ENCODE assay signal across 20 mouse cellular contexts in the genomic region with DNA sequence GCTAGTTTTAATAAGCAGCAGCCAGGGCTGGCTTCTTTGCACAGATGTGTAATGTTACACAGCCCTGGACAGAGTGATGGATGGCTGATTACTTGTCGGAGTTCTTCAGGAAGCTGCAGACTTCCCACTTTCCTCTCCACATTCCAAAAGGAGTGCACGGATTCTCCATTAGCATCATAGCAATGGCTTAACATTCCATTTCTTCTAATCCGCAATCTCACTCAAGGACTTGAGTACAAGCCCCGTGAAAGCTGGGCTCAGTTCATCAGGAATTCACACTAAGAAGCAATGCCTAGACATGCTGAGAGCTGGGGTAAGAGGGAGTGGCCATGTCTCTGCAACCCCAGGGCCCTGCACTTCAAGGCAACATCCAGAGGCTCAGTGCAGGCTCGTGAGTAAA.
A peak's percentile ranks its signal among the peaks of the same experiment; 100 is the strongest.
DNase-seq lines count a peak whose midpoint lies in the region; ATAC-seq lines count a peak whose summit lies in the region.
"Had no signal": no experiment of that assay in that cellular context is flagged by ENCODE, and none has a peak within 500 bp of the region (broad histone marks: within the 10 kb centered on the region; RNA-seq: fewer than 3 reads in every experiment).

No protein-coding gene starts in this region.

- H3K4me2 ChIP-seq in kidney, embryonic 16.5 days (replicated peaks; ENCODE audit: low read depth, low read length) = no peak overlapping the region
- H3K4me2 ChIP-seq in embryonic facial prominence, embryonic 15.5 days (replicated peaks) = no peak overlapping the region
- H3K4me2 ChIP-seq: liver, embryonic 13.5 days; stomach, embryonic 15.5 days had no signal

- peaks cover 7% of the 10 kb centered on the region; the same call in 1 of the 2 replicates for H3K4me1 ChIP-seq in heart, embryonic 10.5 days
- H3K4me1 ChIP-seq in kidney, embryonic 16.5 days (ENCODE audit: insufficient read depth, low read length) = no peaks in the 10 kb centered on the region; the same call in 1 of the 2 replicates
- no peaks in the 10 kb centered on the region for H3K4me1 ChIP-seq in embryonic facial prominence, embryonic 15.5 days
- H3K4me1 ChIP-seq: liver, embryonic 13.5 days had no signal

- H3K4me3 ChIP-seq in heart, embryonic 10.5 days = 0 out of 2 replicates have a peak overlapping the region, but pooled peaks have one; percentile 0
- H3K4me3 ChIP-seq in kidney, embryonic 16.5 days (ENCODE audit: low read length) = no peak overlapping the region
- H3K4me3 ChIP-seq in embryonic facial prominence, embryonic 15.5 days (replicated peaks) = no peak overlapping the region
- H3K4me3 ChIP-seq: liver, embryonic 13.5 days; megakaryocyte, embryonic 14.5 days; stomach, embryonic 15.5 days had no signal

- no peak for DNase-seq in heart, embryonic 10.5 days (ENCODE audit: low spot score)
- DNase-seq in heart, adult 9 months (ENCODE audit: low spot score in 2 of 2) = no peak
- no peak for DNase-seq in kidney, postnatal 4 days
- DNase-seq in ZHBTc4 (ENCODE audit: low read depth, low spot score) = peak; percentile 65
- DNase-seq in gastrocnemius, postnatal 10 days = no peak
- no peak for DNase-seq in left cerebral cortex, adult 11 months (ENCODE audit: low spot score)
- DNase-seq: cerebellum, postnatal 25 days; heart, postnatal 10 days; kidney, postnatal 25 days; liver, embryonic 13.5 days; lung, postnatal 10 days; right cerebral cortex, adult 18-20 months; spleen, adult 18-20 months; thymus, postnatal 25 days had no signal

- WGBS in heart, embryonic 10.5 days = 8% methylated on average over 5 of the region's 5 CpGs
- WGBS in kidney, embryonic 16.5 days = 10% methylated on average over 5 of the region's 5 CpGs
- WGBS in embryonic facial prominence, embryonic 15.5 days = 12% methylated on average over 5 of the region's 5 CpGs

- H3K27ac ChIP-seq in heart, embryonic 10.5 days = no peak overlapping the region
- no peak overlapping the region for H3K27ac ChIP-seq in kidney, embryonic 16.5 days (ENCODE audit: low read length)
- no peak overlapping the region for H3K27ac ChIP-seq in embryonic facial prominence, embryonic 15.5 days (replicated peaks)
- H3K27ac ChIP-seq: liver, embryonic 13.5 days; stomach, embryonic 15.5 days had no signal

- H3K36me3 ChIP-seq in heart, embryonic 10.5 days = no peaks in the 10 kb centered on the region
- no peaks in the 10 kb centered on the region for H3K36me3 ChIP-seq in kidney, embryonic 16.5 days (ENCODE audit: insufficient read depth, low read length)
- no peaks in the 10 kb centered on the region for H3K36me3 ChIP-seq in embryonic facial prominence, embryonic 15.5 days
- H3K36me3 ChIP-seq: liver, embryonic 13.5 days; stomach, embryonic 15.5 days had no signal

- H3K27me3 ChIP-seq in heart, embryonic 10.5 days (ENCODE audit: insufficient read depth, poor library complexity, severe bottlenecking) = no peaks in the 10 kb centered on the region
- H3K27me3 ChIP-seq in kidney, embryonic 16.5 days (ENCODE audit: insufficient read depth, low read length) = no peaks in the 10 kb centered on the region
- H3K27me3 ChIP-seq in embryonic facial prominence, embryonic 15.5 days = no peaks in the 10 kb centered on the region
- H3K27me3 ChIP-seq: liver, embryonic 13.5 days; megakaryocyte, embryonic 14.5 days; stomach, embryonic 15.5 days had no signal

- H3K9ac ChIP-seq in kidney, embryonic 16.5 days (replicated peaks; ENCODE audit: low read length) = no peak overlapping the region
- no peak overlapping the region for H3K9ac ChIP-seq in embryonic facial prominence, embryonic 15.5 days
- H3K9ac ChIP-seq: liver, embryonic 13.5 days; stomach, embryonic 15.5 days had no signal

- no peaks in the 10 kb centered on the region for H3K9me3 ChIP-seq in heart, embryonic 10.5 days
- H3K9me3 ChIP-seq in kidney, embryonic 16.5 days (ENCODE audit: low read length) = no peaks in the 10 kb centered on the region
- no peaks in the 10 kb centered on the region for H3K9me3 ChIP-seq in embryonic facial prominence, embryonic 15.5 days (replicated peaks)
- H3K9me3 ChIP-seq: liver, embryonic 13.5 days; megakaryocyte, embryonic 14.5 days; stomach, embryonic 15.5 days had no signal

- ATAC-seq in kidney, embryonic 16.5 days (ENCODE audit: low FRiP score, low TSS enrichment) = peak; percentile 71; the same call in 1 of the 2 replicates
- ATAC-seq in embryonic facial prominence, embryonic 15.5 days (ENCODE audit: insufficient number of reproducible peaks, low FRiP score, low TSS enrichment, low read depth) = peak; percentile 29; the same call in 1 of the 2 replicates
- ATAC-seq: forebrain, embryonic 14.5 days; hindbrain, embryonic 16.5 days had no signal
